Mouse (Mus musculus) liver, postnatal 0 days (tissue): ENCODE results near the gene Stac2. TPM values are rescaled to one million over a fixed set of nuclear protein-coding genes. Genes with fewer than 3 reads are reported as not detected.
A peak's percentile ranks its signal among the peaks of the same experiment; 100 is the strongest.

Source experiments
- ATAC-seq: fragments of 200-750 bp; cut with Nextera tagmentation; 2 replicates; pipeline ENCODE4 v1.8.0; 2017; ENCODE audit warnings: mild to moderate bottlenecking, moderate library complexity
- DNase-seq: peaks from one replicate; pipeline ENCODE4 v3.0.0-alpha.2; 2016
- H3K27ac ChIP-seq: fragments of 300-500 bp; sonication (generic); 2 replicates; pipeline ENCODE4 v1.5.1; 2014; ENCODE audit warnings: antibody characterized with exemption, moderate library complexity, mild to moderate bottlenecking, low read depth
- H3K27me3 ChIP-seq: fragments of 300-500 bp; sonication (generic); 2 replicates; pipeline ENCODE4 v1.6.1; 2014; ENCODE audit warnings: low read length, control low read depth, mixed read lengths; ENCODE audit not compliant: insufficient read depth
- H3K36me3 ChIP-seq: fragments of 300-500 bp; sonication (generic); replicated peaks from 2 replicates; pipeline ENCODE4 v1.6.1; 2014; ENCODE audit warnings: mild to moderate bottlenecking, control low read depth, low read length, moderate library complexity, mixed read lengths; ENCODE audit not compliant: insufficient read depth
- H3K4me1 ChIP-seq: fragments of 300-500 bp; sonication (generic); 2 replicates; pipeline ENCODE4 v1.6.1; 2014; ENCODE audit warnings: antibody characterized with exemption, mild to moderate bottlenecking, control low read depth; ENCODE audit not compliant: insufficient read depth
- H3K4me2 ChIP-seq: fragments of 300-500 bp; sonication (generic); 2 replicates; pipeline ENCODE4 v1.6.1; 2014; ENCODE audit warnings: low read depth, mild to moderate bottlenecking, low read length, moderate library complexity, mixed read lengths
- H3K4me3 ChIP-seq: fragments of 300-500 bp; sonication (generic); 2 replicates; pipeline ENCODE4 v1.5.1; 2014; ENCODE audit warnings: low read depth, low read length
- H3K9ac ChIP-seq: fragments of 300-500 bp; sonication (generic); replicated peaks from 2 replicates; pipeline ENCODE4 v1.6.1; 2014; ENCODE audit warnings: mild to moderate bottlenecking, moderate library complexity
- H3K9me3 ChIP-seq: fragments of 300-500 bp; sonication (generic); 2 replicates; pipeline ENCODE4 v1.6.1; 2016; ENCODE audit warnings: mild to moderate bottlenecking, control low read depth, low read length, mixed read lengths
- CTCF ChIP-seq: sonication (generic); IDR thresholded peaks from 2 replicates; pipeline ENCODE4 v1.5.1; 2016; ENCODE audit warnings: antibody characterized with exemption, low read depth
- EP300 ChIP-seq: IDR thresholded peaks from 2 replicates; pipeline ENCODE4 v1.6.1; 2016; ENCODE audit warnings: antibody characterized with exemption, low read depth, mild to moderate bottlenecking
- WGBS: fragments of 180-500 bp; shearing (Covaris S2); extraction: QIAGEN DNeasy Blood & Tissue Kit; methylation state at CpG from one replicate; pipeline ENCODE4 v1.1.7; 2014; ENCODE audit not compliant: insufficient replicate concordance; 5-methylcytosine and 5-hydroxymethylcytosine counted together
- polyA plus RNA-seq: library from polyadenylated mRNA; unstranded; fragments of >200 nt; fragmentation: Nextera tagmentation; extraction: Ambion mirVana; gene quantifications from 2 replicates; pipeline ENCODE4 v1.2.1, GENCODE M21; 2015

The Stac2 gene
- 0.07 and 0.13 TPM in 2 replicates for polyA plus RNA-seq

DNA sequence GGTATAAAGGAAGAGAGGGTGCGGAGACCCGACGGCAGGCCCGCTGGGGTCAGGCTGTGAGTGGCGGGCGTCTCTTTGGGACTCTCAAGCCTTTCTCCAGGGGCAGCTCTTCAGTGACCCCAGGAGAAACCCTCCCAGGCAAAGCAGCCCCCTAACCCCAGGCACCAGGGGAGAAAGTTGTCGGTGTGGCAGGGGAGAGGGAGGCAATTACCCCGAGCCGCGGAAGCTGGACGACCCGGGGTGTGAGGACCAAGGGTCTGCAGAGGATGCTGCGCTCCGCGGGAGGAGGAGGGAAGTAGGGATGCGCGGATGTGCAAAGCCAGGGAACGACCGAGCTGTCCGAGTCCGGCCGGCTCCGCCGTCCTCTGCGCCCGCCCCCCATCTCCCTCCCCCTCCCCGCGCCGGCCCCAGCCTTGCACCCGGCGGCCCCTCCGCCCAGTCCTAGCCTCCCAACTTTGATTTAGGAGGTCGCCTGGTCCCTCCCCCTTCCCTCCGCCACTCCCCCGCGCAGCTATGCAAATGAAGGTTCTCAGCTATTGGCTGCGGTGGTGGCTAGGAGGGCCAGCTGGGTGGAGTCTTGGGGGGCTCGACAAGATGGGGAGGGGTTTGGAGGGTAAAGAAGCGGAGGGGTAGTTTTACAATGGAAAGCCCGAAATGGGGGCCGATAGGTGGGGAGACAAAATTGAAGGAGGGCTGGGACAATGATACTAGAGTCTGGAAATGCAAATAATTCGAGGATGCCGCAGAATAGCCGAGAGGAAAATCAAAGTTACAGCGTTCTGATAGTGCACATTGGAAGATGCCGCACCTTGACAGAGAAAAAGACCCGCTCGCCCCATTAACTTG, at the start of gene Stac2:
TSS of gene Stac2 (minus strand) at position 474 of the 846 bp plus-strand sequence.
- H3K9me3 ChIP-seq = no peaks in the 10 kb centered on the region
- H3K36me3 ChIP-seq = no peaks in the 10 kb centered on the region
- WGBS = 5% methylated on average over 41 of the region's 48 CpGs
- peak within 1 kb of the TSS; percentile 68 for H3K4me2 ChIP-seq
- H3K9ac ChIP-seq = no peak within 1 kb of the TSS
- no peak within 1 kb of the TSS for H3K27ac ChIP-seq
- ATAC-seq = no peak
- H3K27me3 ChIP-seq = peaks cover 49% of the 10 kb centered on the region
- peak within 1 kb of the TSS; percentile 38 for H3K4me3 ChIP-seq
- peak; percentile 48 for DNase-seq
- H3K4me1 ChIP-seq = peaks cover 13% of the 10 kb centered on the region
- no peak for TF ChIP-seq CTCF
- no peak for TF ChIP-seq EP300

DNA sequence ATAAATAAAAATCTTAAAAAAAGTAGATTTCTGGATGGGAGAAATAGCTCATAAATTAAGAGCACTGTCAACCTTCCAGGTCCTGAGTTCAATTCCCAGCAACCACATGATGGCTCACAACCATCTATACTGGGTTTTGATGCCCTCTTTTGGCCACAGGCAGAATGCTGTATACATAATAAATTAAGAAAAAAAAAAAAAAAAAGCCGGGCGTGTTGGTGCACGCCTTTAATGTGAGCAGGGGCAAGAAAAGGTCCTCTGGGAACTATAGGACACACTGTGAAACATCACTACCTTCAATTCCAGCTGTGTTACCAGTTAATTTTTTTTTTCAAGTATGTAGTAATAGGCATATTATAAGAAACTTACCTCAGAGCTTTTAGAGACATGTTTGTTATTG, 48.1 kb upstream of the Stac2 start:
- Histone ChIP-seq H3K27me3 (no peaks in the 10 kb centered on the region), H3K36me3 (peaks cover 53% of the 10 kb centered on the region), H3K4me3 (no peak overlapping the region), H3K9me3 (no peaks in the 10 kb centered on the region), H3K27ac (no peak overlapping the region), H3K4me2 (no peak overlapping the region), H3K4me1 (no peaks in the 10 kb centered on the region), H3K9ac (no peak overlapping the region)
- ATAC-seq (no peak), DNase-seq (no peak)
- TF ChIP-seq EP300 (no peak), CTCF (no peak)
- WGBS = 83% methylated on average over 3 of the region's 3 CpGs

DNA sequence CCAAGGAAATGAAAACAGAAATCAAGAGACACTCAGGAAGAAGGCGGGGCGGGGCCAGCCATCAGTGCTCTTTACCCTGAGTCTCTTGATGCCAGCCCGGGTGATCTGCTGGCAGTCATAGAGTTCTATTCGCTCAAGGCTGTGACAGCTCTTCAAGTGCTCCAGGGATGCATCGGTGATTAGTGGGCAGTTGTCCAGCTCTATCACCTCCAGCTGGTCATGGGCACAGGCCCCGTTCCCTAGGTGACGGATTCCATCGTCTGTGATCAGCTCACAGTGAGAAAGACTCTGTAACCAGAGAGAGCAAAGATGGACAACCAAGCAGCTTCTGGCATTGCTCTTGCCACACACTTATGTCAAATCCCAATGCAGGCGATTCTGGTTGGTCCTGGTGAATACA, 37.3 kb upstream of the Stac2 start:
- Histone ChIP-seq H3K9ac (no peak overlapping the region), H3K4me3 (no peak overlapping the region), H3K27ac (no peak overlapping the region), H3K36me3 (peaks cover 44% of the 10 kb centered on the region), H3K4me2 (no peak overlapping the region), H3K9me3 (no peaks in the 10 kb centered on the region), H3K27me3 (no peaks in the 10 kb centered on the region), H3K4me1 (no peaks in the 10 kb centered on the region)
- TF ChIP-seq CTCF = no peak
- TF ChIP-seq EP300 = no peak
- ATAC-seq = no peak
- WGBS = 89% methylated on average over 9 of the region's 9 CpGs
- DNase-seq = no peak

DNA sequence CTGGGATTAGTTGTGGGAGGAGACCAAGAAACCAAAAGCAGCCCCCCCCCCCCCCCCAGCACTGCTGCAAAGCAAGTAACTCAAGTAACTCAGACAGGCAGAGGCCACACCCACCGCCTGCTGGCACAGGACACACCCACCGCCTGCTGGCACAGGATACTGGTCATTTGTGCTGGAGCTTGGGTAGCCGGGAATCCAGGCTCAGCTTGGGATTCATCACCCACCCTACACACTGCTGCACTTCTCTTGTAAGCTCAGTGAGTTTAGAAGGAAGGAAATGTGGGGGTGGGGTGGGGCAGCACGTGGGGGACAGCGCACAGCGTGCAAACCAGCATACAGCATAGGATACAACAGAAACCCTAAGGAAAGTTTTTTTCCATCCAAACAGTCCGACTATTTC, 35.0 kb upstream of the Stac2 start:
- TF ChIP-seq CTCF = no peak
- DNase-seq = peak; percentile 41
- 38% methylated on average over 7 of the region's 7 CpGs for WGBS
- H3K9ac ChIP-seq = no peak overlapping the region
- H3K27me3 ChIP-seq = no peaks in the 10 kb centered on the region
- no peak overlapping the region for H3K4me2 ChIP-seq
- peaks cover 37% of the 10 kb centered on the region for H3K36me3 ChIP-seq
- H3K9me3 ChIP-seq = no peaks in the 10 kb centered on the region
- no peak overlapping the region for H3K27ac ChIP-seq
- no peaks in the 10 kb centered on the region for H3K4me1 ChIP-seq
- peak; percentile 33; the same call in 1 of the 2 replicates for ATAC-seq
- no peak overlapping the region for H3K4me3 ChIP-seq

DNA sequence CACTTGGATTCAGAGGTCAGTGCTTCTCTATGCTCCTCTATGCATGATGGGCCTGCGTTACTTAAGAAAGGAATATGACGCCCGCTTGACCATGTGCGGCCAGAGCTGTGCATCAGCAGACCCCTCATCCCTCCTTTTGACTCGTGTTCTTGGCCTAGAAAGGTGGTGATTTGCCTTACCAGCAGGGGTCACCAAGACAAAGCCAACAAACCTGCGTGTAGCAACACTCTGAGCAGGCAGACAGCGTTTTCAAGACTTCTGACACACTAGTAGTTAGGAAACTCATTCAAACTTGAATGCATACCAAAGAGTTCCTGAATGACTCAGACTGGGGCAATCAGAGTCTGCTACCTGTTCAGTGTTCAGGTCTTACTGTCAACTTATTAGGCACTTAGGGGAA, 33.3 kb upstream of the Stac2 start:
- H3K4me2 ChIP-seq = no peak overlapping the region
- no peak overlapping the region for H3K27ac ChIP-seq
- no peak for TF ChIP-seq EP300
- no peak for TF ChIP-seq CTCF
- no peak overlapping the region for H3K4me3 ChIP-seq
- no peaks in the 10 kb centered on the region for H3K9me3 ChIP-seq
- H3K36me3 ChIP-seq = peaks cover 26% of the 10 kb centered on the region
- no peaks in the 10 kb centered on the region for H3K27me3 ChIP-seq
- ATAC-seq (no peak), DNase-seq (no peak)
- WGBS = 80% methylated on average over 7 of the region's 7 CpGs
- no peak overlapping the region for H3K9ac ChIP-seq
- H3K4me1 ChIP-seq = no peaks in the 10 kb centered on the region

DNA sequence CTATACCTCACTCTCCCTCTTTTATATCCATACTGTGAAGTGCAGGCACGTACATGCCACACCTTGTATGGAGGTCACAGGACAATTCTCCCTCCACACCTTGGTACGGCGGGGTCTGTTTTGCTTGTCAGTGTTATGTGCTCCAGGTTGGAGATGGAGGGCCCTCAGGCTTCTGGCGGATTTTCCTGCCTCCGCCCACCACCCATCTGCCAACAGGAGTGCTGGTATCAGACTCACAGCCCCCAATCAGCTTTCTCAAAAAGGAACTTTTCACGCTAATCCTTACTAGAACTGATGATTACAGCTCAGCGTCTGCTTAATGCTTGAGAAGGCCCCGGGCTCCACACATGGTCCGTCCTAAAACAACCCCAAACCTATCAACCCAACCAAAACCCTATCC, 32.9 kb upstream of the Stac2 start:
- Histone ChIP-seq H3K4me2 (no peak overlapping the region), H3K4me1 (no peaks in the 10 kb centered on the region), H3K36me3 (peaks cover 23% of the 10 kb centered on the region), H3K4me3 (no peak overlapping the region), H3K9me3 (no peaks in the 10 kb centered on the region), H3K27me3 (no peaks in the 10 kb centered on the region), H3K9ac (no peak overlapping the region), H3K27ac (no peak overlapping the region)
- 82% methylated on average over 9 of the region's 9 CpGs for WGBS
- ATAC-seq = no peak
- TF ChIP-seq CTCF (no peak), EP300 (no peak)
- no peak for DNase-seq
